Mouse (Mus musculus): Measurements from ENCODE around the gene Slc30a2. TPM values are rescaled to one million over a fixed set of nuclear protein-coding genes. Genes with fewer than 3 reads are reported as not detected.
"Not testable (repeated sequence)": the region's sequence is repeated elsewhere in the genome, so short reads cannot be mapped to it uniquely, and the experiment has no call there.

Slc30a2 gene
- total RNA-seq (2012; rRNA removed) = 23.5 and 24.3 TPM in 2 replicates

DNA sequence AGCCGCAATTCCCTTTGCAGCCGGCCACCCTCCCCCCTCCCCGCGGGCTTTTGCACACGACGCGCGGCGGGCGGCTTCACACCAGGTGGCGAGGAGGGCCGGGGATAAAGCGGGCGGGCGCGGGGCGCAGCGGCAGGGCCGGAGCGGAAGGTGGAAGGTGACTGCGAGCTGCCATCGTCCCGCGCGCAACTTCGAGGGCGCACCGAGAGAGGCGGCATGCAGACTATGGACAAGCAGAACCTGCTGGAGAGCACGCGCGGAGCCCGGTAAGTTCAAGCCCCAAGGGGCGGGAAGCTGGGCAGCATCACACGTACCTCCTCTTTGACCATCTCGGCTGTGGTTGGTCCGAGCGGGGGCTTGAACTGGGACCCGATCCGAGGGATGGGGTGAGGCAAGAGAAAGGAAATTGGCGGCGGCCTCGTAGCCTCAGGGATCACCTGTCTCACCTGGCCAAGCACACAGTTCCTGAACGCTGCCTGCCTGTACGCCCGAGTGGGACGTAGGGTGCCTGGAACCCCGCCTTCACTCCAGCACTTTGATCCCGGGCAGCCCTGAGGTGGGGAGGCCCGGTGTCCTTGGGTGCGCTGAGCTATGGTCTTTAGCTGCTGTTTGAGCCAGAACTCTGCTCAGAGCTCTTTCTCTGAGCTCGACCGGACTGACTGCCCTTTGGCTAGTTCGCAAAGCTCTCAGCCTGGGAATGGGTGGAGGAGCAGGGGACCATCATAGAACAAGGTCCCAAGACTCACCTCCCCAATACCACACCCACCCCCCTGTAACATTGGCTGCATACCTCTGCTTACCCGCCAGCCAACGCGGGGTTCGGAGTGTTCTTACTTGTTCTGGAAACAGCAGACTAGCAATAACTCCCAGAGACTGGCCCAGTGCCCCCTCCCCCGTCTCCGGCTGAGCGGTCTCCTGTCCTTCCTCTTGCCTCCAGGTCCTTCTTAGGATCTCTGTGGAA, at the start of gene Slc30a2:
TSS of gene Slc30a2 (plus strand) at position 111 of the 961 bp plus-strand sequence.
- no peak for DNase-seq (ENCODE audit: low read depth, low spot score)
- Histone ChIP-seq H3K9ac (ENCODE audit: insufficient read depth, low read depth, low read length, poor library complexity, severe bottlenecking) (peak within 1 kb of the TSS; percentile 65), H3K36me3 (ENCODE audit: control insufficient read depth, insufficient read depth, low read length, poor library complexity, severe bottlenecking) (peaks cover 10% of the 10 kb centered on the region), H3K9me3 (ENCODE audit: control insufficient read depth, insufficient read depth, low read depth, low read length) (no peaks in the 10 kb centered on the region), H3K27ac (ENCODE audit: insufficient read depth, low read depth, low read length, poor library complexity, severe bottlenecking) (peak within 1 kb of the TSS; percentile 3; the same call in 1 of the 2 replicates), H3K4me3 (ENCODE audit: insufficient read depth in 1 of 2, low read depth in 1 of 2, low read length in 2 of 2, poor library complexity in 1 of 2, severe bottlenecking in 1 of 2) (peak within 1 kb of the TSS; percentile 67 to 73), H3K4me1 (ENCODE audit: control insufficient read depth in 2 of 2, insufficient read depth in 2 of 2, low read length in 2 of 2, poor library complexity in 1 of 2) (peaks cover 0 to 11% of the 10 kb centered on the region in 2 experiments; a peak in 2 of 4 replicates)
- in situ Hi-C loops (cut with MboI; ENCODE audit: low sequenced_read_pairs in 2 of 2, unreplicated experiment in 2 of 2) = no loop called here
- TF ChIP-seq HCFC1 (IDR thresholded peaks at IDR 0.05; ENCODE audit: borderline replicate concordance, insufficient read depth, low read length) (0 out of 2 replicates have a peak, but pooled peaks have one; percentile 18), ZC3H11A (IDR thresholded peaks at IDR 0.05; ENCODE audit: borderline replicate concordance, low read depth, low read length) (no peak)

DNA sequence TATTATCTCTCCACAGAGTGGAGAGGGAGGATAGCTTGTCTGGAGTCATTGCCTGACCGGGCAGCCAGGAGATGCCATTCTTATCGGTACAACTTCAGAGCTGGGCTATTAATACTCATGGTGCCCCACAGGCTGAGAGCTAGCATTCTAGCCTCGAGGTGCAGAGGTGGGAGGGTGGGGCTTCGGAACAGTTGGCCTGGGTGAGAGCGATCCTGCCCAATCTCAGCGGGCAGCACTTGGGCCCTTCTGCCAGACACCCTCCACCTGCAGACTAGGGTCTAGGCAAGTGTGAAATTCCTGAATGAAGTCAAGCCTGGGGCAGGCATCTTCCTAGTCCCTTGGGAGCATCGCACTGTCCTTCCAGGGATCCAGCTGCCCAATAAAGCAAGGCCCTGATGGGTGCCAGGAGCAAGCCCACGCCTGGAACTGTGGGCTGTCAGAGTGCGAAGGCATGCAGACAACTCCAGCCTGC, 49.3 kb upstream of the Slc30a2 start:
- Histone ChIP-seq H3K27ac (ENCODE audit: insufficient read depth, low read depth, low read length, poor library complexity, severe bottlenecking) (no peak overlapping the region), H3K36me3 (ENCODE audit: control insufficient read depth, insufficient read depth, low read length, poor library complexity, severe bottlenecking) (no peaks in the 10 kb centered on the region), H3K4me3 (ENCODE audit: insufficient read depth in 1 of 2, low read depth in 1 of 2, low read length in 2 of 2, poor library complexity in 1 of 2, severe bottlenecking in 1 of 2) (no peak overlapping the region), H3K4me1 (ENCODE audit: control insufficient read depth in 2 of 2, insufficient read depth in 2 of 2, low read length in 2 of 2, poor library complexity in 1 of 2) (peaks cover 0 to 2% of the 10 kb centered on the region in 2 experiments; a peak in 1 of 4 replicates), H3K9ac (ENCODE audit: insufficient read depth, low read depth, low read length, poor library complexity, severe bottlenecking) (no peak overlapping the region), H3K9me3 (ENCODE audit: control insufficient read depth, insufficient read depth, low read depth, low read length) (no peaks in the 10 kb centered on the region)
- no peak for DNase-seq (ENCODE audit: low read depth, low spot score)
- TF ChIP-seq MAFK (IDR thresholded peaks at IDR 0.05; ENCODE audit: insufficient read depth, low read depth, low read length) = no peak
- no peak for TF ChIP-seq ZC3H11A (IDR thresholded peaks at IDR 0.05; ENCODE audit: borderline replicate concordance, low read depth, low read length)
- TF ChIP-seq HCFC1 (IDR thresholded peaks at IDR 0.05; ENCODE audit: borderline replicate concordance, insufficient read depth, low read length) = no peak
- TF ChIP-seq CHD2 (IDR thresholded peaks at IDR 0.05; ENCODE audit: low read depth, low read length) = no peak
- TF ChIP-seq ZNF384 (IDR thresholded peaks at IDR 0.05; ENCODE audit: low read depth, low read length) = no peak
- in situ Hi-C loops (cut with MboI; ENCODE audit: low sequenced_read_pairs in 2 of 2, unreplicated experiment in 2 of 2) = no loop called here

DNA sequence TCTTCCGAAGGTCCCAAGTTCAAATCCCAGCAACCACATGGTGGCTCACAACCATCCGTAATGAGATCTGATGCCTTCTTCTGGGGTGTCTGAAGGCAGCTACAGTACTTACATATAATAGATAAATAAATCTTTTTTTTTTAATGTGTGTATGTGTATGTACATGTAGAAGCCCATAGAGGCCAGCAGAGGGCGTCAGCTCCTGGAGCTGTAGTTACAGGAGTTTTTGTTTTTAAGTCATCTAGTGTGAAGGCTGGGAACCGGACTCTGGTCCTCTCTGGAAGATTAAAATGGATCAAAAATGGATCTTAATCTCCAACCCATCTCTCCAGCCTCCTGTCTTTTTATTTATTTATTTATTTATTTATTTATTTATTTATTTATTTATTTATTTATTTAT, 46.9 kb upstream of the Slc30a2 start:
- H3K27ac ChIP-seq (ENCODE audit: insufficient read depth, low read depth, low read length, poor library complexity, severe bottlenecking); H3K9me3 ChIP-seq (ENCODE audit: control insufficient read depth, insufficient read depth, low read depth, low read length); H3K9ac ChIP-seq (ENCODE audit: insufficient read depth, low read depth, low read length, poor library complexity, severe bottlenecking); DNase-seq (ENCODE audit: low read depth, low spot score); in situ Hi-C loops (cut with MboI; ENCODE audit: low sequenced_read_pairs in 2 of 2, unreplicated experiment in 2 of 2); H3K4me3 ChIP-seq (ENCODE audit: insufficient read depth in 1 of 2, low read depth in 1 of 2, low read length in 2 of 2, poor library complexity in 1 of 2, severe bottlenecking in 1 of 2); H3K36me3 ChIP-seq (ENCODE audit: control insufficient read depth, insufficient read depth, low read length, poor library complexity, severe bottlenecking): not testable (repeated sequence)
- TF ChIP-seq ZNF384 (IDR thresholded peaks at IDR 0.05; ENCODE audit: low read depth, low read length) = peak; percentile 50; the same call in 1 of the 2 replicates
- peaks cover 0 to 11% of the 10 kb centered on the region in 2 experiments; a peak in 1 of 4 replicates for H3K4me1 ChIP-seq (ENCODE audit: control insufficient read depth in 2 of 2, insufficient read depth in 2 of 2, low read length in 2 of 2, poor library complexity in 1 of 2)

DNA sequence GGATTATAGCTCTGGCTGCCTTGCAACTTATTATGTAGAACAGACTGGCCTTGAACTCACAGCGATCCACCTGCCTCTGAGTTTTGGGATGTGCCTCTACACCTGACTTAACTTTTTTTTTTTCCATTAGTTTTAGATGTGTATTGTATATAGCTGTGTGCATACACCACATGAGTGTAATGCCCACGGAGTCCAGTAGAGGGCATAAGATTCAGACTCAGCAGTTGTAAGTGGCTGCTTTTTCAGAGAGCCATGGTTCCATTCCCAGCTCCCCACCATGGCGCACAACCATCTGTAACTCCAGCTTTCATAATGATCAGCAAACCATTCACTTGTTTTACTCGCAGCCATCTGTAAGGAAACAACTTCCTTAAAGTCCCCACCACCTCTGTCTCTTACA, 46.5 kb upstream of the Slc30a2 start:
- Histone ChIP-seq H3K9ac (ENCODE audit: insufficient read depth, low read depth, low read length, poor library complexity, severe bottlenecking) (no peak overlapping the region), H3K4me1 (ENCODE audit: control insufficient read depth in 2 of 2, insufficient read depth in 2 of 2, low read length in 2 of 2, poor library complexity in 1 of 2) (peaks cover 0 to 11% of the 10 kb centered on the region in 2 experiments; a peak in 1 of 4 replicates), H3K36me3 (ENCODE audit: control insufficient read depth, insufficient read depth, low read length, poor library complexity, severe bottlenecking) (no peaks in the 10 kb centered on the region), H3K9me3 (ENCODE audit: control insufficient read depth, insufficient read depth, low read depth, low read length) (no peaks in the 10 kb centered on the region), H3K27ac (ENCODE audit: insufficient read depth, low read depth, low read length, poor library complexity, severe bottlenecking) (no peak overlapping the region), H3K4me3 (ENCODE audit: insufficient read depth in 1 of 2, low read depth in 1 of 2, low read length in 2 of 2, poor library complexity in 1 of 2, severe bottlenecking in 1 of 2) (no peak overlapping the region)
- no peak for DNase-seq (ENCODE audit: low read depth, low spot score)
- in situ Hi-C loops (cut with MboI; ENCODE audit: low sequenced_read_pairs in 2 of 2, unreplicated experiment in 2 of 2) = no loop called here
- TF ChIP-seq ZNF384 (IDR thresholded peaks at IDR 0.05; ENCODE audit: low read depth, low read length) (no peak), ZC3H11A (IDR thresholded peaks at IDR 0.05; ENCODE audit: borderline replicate concordance, low read depth, low read length) (no peak), MAFK (IDR thresholded peaks at IDR 0.05; ENCODE audit: insufficient read depth, low read depth, low read length) (no peak), CHD2 (IDR thresholded peaks at IDR 0.05; ENCODE audit: low read depth, low read length) (no peak), HCFC1 (IDR thresholded peaks at IDR 0.05; ENCODE audit: borderline replicate concordance, insufficient read depth, low read length) (no peak)

Data from ES-E14 (cell line).